Mouse (Mus musculus) frontal cortex, postnatal 36 days (tissue): ENCODE measurements around the gene Nab1.
A peak's percentile ranks its signal among the peaks of the same experiment; 100 is the strongest.
"Not testable (repeated sequence)": the region's sequence is repeated elsewhere in the genome, so short reads cannot be mapped to it uniquely, and the experiment has no call there.

ENCODE experiments used
- DNase-seq, 2 experiments: peaks; one replicate each; pipeline ENCODE4 v3.0.0; 2022; ENCODE audit warnings: low spot score in 2 of 2

Nab1 gene

DNA sequence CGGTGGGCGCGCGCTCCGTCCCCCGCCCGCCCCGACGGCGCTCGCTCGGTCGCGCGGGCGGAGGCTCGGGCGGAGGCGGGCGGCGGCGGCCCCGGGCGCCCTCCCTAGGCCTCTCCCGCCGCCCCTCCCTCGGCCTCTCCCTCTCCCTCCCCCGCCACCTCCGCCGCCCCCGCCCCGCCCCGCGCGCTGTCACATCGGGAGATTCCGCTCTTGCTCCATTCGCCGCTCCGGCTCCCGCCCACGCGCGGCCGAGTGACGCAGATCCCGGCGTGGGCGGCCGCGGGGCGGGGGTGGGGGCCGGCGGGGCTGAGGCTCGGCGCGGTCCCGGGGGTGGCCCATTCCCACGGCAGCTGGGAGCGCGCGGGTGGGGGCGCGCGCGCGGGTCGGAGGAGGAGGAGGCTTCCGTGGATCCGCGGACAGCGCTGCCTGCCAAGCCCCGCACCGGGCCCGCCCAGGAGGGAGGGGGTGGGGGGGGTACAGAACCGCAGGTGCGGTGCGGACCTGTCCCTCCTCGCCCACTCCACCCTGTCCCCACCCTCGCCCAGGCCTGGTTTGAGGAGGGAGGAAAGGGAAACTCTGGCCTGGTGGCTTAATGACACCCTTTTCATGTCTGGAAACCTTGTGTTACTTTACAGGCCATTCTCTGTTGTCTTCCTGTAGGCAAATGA lies at the start of gene Nab1:
Gene Nab1, minus strand, starts transcription at position 366 of the 668 bp plus-strand sequence.
- peak; percentile 48 to 56 for DNase-seq

DNA sequence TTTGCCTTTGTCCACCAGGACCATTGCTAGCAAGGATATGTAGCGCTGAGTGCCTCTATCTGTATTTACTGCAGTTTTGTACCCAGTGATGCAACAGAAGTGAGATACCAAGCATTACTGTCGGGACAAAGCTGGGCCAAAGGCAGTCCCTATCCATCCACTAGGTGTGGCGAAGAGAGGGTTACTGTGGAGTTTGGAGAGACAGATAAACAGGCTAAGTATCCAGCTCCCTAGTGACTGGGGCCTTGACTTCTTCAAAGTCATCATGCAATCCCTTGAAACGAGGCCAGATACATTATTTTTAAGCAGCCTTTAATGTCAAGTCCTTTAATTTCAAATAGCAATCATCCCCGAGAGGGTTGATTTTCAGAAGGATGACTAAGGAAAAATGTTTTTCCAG lies 47.0 kb upstream of the Nab1 start:
- no peak for DNase-seq

DNA sequence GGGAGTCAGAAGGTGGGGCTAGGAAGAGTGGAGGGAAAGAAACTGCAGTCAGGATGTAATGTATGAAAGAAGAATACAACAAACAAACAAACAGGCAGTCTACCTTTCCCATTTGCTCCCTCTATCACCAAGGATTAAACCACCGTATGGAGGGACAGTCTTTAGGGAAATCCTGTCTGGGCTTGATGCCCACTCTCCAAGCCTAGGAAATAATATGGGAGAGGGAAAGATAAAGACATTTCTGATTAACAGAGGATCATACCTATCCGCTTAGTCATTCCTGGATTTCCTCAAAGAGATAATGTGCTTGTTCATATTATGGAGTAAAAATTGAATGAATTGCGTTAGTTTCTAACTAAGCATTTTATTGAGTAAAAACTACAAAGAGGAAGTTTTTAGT lies 46.3 kb upstream of the Nab1 start:
- no peak for DNase-seq

DNA sequence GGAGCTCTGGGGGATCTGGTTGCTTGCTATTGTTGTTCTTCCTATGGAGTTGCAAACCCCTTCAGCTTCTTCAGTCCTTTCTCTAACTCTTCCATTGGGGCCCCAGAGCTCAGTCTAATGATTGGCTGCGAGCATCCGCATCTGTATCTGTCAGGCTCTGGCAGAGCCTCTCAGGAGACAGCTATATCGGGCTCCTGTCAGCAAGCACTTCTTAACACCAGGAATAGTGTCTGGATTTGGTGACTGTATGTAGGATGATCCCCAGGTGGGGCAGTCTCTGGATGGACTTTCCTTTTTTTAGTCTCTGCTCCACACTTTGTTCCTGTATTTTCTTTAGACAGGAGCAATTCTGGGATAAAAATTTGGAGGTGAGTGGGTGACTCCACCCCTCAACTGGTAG lies 39.6 kb upstream of the Nab1 start:
- DNase-seq, result not testable (repeated sequence)

DNA sequence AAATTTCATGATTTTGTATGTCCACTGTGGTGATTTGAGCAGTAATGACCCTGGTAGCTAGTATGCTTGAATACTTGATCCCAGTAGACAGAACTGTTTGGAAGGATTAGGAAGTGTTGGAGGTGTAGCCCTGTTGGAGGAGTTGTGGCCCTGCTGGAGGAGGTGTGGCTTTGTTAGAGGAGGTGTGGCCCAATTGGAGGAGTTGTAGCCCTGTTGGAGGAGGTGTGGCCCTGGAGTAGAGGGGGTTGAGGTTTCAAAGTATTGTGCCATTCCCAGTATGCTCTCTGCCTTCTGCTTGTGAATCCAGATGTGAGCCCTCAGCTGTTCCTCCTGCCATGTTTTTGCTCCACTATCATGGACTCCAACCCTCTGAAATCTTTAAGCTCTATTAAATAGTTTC lies 29.5 kb upstream of the Nab1 start:
- DNase-seq, result no peak

DNA sequence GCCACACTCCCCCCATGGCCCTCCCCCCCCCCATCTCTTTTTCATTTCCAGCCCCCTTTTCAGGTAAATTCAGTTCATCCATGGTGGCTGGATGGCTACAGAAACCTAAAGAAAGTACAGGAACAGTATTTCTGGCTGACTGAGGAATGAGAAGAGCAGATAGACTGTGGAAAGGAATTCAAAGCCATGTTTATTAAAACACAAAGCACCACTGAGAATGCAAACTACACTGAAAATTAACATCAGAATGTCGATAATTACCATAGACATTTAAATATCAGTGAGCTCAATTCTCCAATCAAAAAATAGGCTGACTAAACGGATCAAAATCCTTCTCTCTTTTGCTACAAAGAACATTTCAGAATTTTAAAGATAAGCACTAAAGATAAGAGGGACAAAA lies 27.2 kb upstream of the Nab1 start:
- no peak for DNase-seq

DNA sequence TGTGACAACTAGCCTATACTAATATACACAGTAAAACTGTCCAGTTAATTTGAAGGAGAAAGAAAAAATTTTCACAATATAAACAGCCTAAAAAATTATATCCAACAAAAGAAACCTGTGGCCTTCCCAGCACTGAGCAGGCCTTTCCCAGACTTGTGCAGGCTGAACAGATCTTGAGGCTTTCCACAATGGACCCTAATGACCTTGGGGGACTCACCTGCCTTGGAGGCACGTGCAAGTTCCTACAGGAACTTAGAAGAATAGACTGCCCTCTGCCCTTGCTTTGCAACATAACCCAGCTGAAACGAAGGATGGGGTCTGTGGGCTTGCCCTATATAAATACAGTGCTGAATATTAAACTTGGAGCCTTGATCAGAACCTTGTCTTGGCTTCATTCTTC lies 26.8 kb upstream of the Nab1 start:
- DNase-seq, result no peak

DNA sequence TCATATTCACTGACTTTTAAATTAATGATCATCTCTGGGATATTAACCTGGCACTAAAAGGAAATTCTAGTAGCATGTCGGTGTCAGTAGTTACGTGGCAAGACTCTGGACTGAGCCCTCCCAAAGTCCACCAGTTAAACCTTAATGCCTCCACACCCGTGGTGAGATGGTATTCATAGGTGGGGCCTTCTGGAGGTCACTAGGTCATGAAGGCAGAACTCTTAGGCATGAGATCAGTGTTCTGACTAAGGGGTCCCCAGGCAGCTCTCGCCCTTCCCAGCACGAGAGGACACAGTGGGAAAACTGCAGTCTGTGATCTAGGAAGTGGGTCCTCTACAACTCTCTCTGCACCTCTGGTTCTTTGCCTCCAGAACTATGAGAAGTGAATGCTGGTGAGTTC lies 24.2 kb upstream of the Nab1 start:
- DNase-seq, result no peak

DNA sequence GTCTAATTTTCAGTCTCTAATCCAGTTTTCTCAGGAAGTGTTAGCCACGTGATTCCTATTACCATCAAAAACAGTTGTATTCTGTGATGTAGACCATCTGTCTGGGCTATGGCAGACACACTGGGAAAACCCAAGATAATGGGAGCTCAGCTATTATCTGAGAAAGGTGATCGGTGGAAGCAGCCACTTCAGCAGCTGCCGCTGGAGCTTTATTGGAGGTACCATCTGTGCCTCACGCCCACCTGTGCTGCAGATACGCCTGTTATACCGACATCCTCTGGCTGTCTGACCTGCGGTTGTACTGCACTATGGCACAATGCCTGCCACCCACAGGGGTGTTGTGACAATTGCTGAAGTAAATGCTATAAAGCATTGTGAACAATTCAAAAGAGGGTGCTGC lies 23.7 kb upstream of the Nab1 start:
- DNase-seq, result peak; percentile 35 to 65

DNA sequence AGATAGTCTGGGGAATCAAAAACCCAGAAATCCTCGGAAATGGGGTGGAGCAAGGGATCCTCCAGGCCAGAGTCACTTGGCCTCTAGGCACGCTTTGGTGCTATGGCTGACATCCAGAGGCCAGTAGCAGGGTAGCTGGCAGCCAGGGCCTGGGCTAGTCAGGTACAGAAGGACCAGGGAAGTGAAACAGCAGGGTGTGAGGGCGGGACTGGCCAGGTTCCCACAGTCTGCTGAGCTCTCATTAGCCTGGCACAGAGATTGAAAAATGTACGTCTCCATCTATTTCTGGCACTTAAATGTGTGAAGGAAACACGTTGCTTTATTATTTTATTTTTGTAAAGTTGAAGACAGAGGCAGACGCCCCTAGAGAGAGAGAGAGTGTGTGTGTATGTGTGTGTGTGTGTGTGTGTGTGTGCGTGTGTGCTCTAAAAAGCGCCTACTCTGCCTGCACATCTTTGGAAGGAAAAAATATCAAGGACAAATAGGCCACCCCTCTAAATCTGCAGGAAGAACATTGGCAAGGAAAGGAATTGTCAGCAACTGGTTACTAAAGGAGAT lies 21.0 kb upstream of the Nab1 start:
- peak; percentile 41 to 66 for DNase-seq

DNA sequence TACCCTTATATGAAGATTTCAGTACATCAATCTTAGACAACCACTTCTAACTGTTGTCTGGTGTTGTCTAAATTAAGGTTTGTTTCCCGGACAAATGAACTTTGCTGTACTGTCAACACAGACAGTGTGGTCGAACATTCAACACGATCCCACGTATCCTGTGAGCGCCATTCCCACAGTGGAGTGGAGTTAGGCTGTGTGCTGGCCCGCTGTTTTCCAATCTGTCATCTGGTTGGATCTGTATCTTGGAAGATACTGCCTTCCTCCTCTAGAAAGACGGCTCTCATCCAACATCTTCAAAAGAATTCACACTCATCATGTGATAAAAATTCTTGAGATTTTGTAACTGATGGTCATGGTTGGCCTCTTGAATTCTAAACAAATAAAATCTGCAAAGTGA lies 19.7 kb upstream of the Nab1 start:
- no peak for DNase-seq

DNA sequence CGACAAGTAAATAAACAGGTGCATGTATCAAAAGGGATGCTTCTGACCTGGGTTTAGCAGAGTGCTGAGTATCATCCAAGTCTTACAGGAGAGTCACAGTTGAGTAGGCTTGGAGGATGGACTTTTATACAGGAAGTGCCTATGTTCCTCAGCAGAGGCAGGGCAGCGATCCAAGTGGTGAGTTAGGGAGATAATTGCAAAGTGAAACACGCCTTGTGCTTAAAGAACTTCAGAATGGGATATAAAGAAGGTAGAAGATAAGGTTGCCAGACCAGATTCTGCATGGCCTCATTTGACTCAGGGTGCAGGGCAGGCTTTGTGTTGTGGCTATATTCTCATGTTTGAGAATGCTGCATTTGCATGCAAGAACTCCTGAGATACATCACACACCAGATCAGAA lies 14.8 kb upstream of the Nab1 start:
- no peak for DNase-seq

DNA sequence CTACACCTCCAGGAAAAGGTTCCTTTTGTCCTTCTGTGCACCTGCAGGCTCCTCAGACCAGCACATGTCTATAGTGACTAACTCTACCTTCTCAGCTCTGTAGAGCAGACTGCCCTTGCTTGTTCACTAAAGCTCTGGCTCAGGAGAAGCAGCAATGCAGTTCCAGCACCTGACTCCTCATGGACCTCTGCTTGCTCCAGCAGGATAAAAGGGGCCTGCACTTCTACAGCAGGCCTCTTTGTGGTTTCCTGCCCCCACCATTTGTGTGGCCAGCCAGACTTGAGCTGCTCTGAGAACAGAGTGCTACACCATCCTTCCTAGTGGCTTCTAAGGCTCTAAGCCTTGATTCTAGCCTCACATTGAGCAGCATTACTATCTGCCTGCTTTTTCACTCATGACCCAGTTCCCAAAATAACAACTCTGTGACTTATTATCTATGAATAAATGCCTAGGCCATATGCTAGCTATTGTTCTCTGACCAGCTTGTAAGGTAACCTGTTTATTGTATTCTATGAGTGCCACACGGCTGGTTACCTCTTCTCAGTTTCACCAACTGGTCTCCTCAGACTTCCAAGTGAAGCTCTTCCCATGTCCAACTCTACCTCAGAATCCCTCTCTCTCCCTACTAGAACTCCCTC lies 11.4 kb upstream of the Nab1 start:
- DNase-seq, result no peak

DNA sequence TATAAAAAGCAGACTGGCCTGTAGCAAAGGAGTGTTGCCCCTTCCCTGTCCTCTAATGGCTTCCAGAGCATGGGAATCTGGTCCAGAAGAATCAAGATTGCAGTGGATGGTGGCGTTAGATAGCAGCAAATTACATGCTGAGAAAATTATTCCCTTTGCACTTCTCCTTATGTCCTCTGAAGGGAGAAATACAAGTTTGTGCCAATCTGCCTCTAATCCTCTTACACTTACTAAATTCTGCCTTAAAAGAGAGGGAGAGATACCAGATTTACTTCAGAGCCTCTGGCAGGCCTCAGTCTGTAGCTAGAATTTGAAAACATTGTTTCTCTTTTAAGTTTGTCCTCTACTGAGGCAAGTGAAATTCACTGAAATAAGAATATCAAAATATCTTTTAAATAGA lies 5.7 kb upstream of the Nab1 start:
- no peak for DNase-seq

DNA sequence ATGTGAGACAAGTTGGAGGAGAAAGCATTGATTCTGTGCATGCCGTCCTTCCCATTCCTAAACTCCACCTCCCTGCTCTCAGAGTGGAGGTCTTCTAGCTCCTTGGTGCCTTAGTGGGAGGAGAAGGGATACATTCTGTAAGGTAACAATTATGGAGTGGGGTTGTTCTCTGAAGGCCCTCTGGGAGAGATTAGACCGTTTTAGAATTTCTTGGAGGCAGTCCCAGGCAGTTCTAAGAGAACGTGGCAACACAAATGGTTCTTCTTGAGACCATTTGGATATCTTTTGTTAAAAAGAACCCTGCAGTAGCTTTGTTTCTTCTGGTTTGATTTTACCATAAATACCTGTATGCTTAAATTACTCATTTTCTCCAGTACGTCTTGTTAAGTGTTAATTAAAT lies 1.8 kb upstream of the Nab1 start:
- no peak for DNase-seq

DNA sequence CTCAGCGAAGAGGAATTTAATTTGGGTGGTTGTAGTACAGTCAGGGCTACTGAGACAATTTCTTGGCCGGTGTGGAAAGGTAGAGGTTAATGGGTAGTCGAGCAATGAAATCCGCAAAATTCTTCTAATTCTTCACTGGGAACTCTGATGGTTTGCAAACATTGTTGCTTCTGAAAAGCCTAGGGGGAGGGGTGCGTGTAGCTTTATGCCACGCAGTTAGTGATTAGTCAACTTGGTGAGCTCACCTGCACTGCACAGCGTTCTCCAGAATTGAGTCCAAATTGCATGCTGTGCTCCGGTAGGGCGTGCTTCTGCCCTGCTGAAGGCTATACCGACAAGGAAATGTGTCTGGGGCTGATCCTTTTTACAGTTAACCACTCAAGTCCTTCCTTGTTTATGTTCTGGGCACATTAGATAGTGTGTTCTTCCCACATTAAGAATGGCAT lies 1.2 kb upstream of the Nab1 start:
- DNase-seq, result no peak

DNA sequence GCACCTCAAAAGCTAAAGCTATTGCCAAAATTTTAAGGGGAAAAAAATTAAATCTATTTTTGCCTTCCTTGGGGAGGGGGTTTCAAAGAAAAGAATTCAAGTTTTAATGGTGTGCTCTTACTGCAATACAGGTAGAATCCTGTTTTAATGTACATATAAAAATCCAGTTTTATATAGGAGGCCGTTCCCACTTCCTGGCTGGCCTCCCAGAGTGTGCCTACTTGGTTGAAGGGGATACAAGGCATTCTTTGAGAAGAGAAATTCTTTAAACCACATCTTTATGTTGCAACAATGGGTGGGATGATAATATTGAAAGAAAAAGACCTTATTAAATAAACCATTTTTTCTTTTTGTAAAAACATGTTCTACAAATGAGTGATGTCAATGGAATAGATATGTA lies 611 bp upstream of the Nab1 start:
- DNase-seq, result no peak

DNA sequence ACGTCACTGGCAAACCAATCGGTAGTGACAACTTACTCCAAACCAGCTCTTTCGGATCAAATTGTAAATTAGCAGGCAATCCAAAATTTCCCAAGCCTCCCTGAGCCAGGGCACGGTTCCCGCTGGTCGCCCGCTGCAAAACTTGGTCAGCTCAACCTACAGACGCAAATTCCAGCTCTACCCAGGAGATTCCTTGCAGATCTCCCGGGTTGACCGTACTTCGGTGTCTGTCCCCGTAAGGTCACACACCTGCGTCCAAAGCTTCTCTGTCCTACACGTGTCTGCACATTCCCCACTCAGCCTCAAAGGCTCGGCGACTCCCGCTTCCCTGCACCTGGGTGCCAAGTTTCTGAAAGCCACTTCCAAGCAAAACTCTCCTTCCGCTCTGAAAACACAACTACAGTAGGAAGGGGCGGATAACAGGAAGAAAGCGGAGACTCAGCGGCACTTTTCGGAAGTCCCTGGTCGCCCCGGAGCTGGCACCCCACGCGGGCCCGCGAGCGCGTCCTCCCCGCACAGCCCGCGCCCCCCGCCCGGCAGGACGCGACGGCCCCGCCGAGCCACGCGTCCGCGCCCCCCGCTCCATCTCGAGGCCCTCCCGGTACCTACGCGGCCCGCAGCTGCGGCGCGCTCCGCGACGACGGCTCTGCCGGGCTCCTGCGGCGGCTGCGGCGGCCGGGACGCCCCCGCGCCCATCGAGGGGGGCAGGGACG lies 722 bp downstream of the Nab1 start:
- peak; percentile 53 to 64 for DNase-seq

DNA sequence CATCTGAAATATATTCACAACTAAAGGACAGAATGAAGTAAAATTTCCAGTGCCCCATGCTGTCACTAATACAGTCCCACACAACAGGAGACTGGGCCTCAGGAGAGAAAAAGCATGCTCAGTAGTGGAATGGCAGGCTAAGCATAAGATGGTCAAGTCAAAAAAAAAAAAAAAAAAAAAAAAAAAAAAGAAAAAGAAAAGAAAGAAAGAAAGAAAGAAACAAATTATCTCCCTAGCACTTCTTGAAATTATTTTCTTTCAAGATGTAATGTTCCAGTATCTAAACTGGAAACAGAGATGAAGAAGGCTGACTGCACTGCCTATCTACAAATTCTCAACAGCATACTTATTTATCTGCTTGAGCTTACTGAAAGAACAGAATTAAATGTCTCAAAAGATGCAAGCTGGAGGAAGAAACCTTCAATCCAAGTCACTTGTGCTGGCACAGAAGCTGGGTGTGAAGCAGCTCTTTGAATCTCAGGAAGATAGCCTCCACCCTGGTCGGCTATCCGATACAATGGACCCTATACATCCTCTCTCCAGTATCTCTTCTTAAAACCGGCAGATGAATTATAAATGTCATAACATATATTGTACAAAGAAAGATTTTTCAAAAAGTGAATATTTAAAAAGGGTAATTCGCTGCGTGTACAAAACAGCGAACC lies 1.6 kb downstream of the Nab1 start:
- DNase-seq, result peak in 1 of 2 experiments; percentile 26

DNA sequence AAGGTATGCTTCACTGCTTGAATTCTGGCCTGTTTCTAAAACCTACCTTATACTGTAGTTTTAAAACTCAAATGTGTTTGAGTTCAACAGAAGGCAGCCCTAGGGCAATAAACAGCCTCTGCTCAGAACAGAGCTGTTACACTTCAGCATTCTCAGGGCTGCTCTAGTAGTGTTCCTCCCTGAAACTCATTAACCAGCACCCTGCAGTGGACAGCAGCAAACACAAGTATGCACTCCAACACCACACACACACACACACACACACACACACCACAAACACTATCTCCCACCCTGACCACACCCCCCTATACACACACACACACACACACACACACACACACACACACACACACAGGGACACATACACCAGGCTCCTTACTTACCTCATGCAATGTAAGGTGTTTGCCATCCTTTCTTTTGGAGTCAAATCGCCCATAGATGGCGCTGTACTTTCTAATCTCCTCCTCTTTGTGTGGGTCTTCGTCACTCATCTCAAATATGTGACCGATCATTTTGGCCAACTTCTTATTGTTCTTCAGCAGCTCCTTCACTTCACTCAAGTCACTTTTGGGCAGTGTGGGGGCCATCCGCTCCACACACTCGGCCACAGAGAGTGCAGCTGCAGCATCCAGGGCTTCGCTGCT lies 10.8 kb downstream of the Nab1 start:
- no peak for DNase-seq

DNA sequence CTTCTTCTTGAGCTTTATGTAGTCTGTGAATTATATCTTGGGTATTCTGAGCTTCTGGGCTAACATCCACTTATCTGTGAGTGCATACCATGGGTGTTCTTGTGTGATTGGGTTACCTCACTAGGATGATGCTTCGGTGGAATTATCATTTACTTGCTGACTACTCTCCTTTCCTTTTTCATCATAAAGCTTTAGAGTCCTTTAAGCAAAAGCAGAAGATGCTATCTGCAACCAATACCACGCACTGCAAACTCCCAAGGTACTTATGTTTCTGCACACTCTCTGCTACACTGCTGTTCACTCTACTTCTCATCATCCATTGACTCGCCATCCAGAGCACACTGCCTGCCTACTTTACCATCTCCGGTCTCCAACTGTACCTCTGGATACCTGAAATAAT lies 15.5 kb downstream of the Nab1 start:
- DNase-seq, result no peak

DNA sequence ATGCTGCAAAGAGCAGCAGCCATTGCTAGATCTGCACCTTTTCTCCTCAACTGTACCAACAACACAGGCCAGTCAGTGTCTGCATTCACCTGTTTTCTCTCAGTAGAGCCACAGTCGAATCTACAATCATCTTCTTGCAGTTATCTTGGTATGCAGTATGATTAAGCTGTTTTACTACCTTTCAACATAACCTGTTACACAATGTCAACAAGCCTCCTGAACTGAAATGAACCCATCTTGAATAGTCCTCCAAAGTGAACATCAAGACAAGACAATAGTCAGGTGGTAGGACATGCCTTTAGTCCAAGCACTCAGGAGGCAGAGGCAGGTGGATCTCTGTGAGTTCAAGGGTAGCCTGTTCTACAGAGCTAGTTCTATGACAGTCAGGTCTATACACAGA lies 26.2 kb downstream of the Nab1 start:
- no peak for DNase-seq
